Mouse (Mus musculus): Measurements from ENCODE around the gene Hs3st3a1.

DNA sequence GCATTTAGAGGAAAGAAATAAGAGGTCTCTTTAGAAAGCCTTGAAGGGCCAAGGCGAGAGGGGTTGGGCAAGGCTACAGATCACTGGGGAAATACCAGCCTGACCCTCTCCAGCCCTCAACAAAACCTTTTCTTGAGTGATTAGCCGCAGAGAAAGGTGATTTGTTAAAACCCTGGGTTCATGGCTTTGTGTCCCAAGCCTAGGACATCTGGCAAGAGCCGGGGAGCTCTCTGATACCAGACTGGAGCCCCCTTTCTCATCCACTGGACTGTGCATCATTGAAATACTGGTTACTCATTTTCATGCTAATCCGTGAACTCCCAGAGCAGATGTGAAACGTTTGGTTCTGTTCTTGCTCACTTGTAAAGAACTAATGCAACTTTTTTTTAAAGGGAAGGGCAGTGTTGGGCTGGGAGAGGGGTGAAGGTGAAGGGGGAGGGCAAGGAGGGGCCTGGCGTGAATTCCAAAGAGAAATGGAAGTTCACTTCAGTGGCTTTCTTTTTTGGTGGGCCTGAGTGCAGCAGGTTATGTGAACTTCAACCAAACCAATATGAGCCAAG, 34.5 kb upstream of the Hs3st3a1 start:
- TF ChIP-seq MYOG (IDR thresholded peaks at IDR 0.05; ENCODE audit: control insufficient read depth in 1 of 3, insufficient read depth in 1 of 3, insufficient read length in 2 of 3, low read depth in 2 of 3): no peak
- no peak for TF ChIP-seq POLR2A (IDR thresholded peaks at IDR 0.05; ENCODE audit: insufficient read length, low read depth)
- no peak for TF ChIP-seq MYOD1 (IDR thresholded peaks at IDR 0.05; ENCODE audit: control insufficient read depth in 1 of 3, insufficient read length in 2 of 3, low read depth in 2 of 3)
- no peak for TF ChIP-seq MAX (IDR thresholded peaks at IDR 0.05; ENCODE audit: low read depth)
- TF ChIP-seq E2F4 (IDR thresholded peaks at IDR 0.05; ENCODE audit: insufficient read depth): no peak
- TF ChIP-seq USF1 (IDR thresholded peaks at IDR 0.05; ENCODE audit: low read depth): no peak
- no peak for TF ChIP-seq TCF3 (IDR thresholded peaks at IDR 0.05; ENCODE audit: insufficient read length, low read depth)
- TF ChIP-seq POLR2AphosphoS2 (IDR thresholded peaks at IDR 0.05; ENCODE audit: insufficient read length, low read depth): no peak
- TF ChIP-seq CEBPB (IDR thresholded peaks at IDR 0.05; ENCODE audit: insufficient read depth, poor library complexity, severe bottlenecking): no peak

Measured in myocyte (in vitro differentiated cells).